Mouse (Mus musculus) thymus, adult 2 months (tissue): ENCODE measurements at regions not wholly inside any gene's neighbourhood (a gene's known extent, or its start where the extent isn't known, plus 50 kb on each side); places are given as distances from the start of the nearest gene placed in this dataset.

Experiments used
- CTCF ChIP-seq: fragments of 200-500 bp; IDR thresholded peaks from 2 replicates; pipeline ENCODE4 v1.5.1; 2012; ENCODE audit warnings: mild to moderate bottlenecking, control low read depth, low read length, moderate library complexity, borderline replicate concordance; ENCODE audit not compliant: control insufficient read depth, poor library complexity, insufficient read depth; ENCODE audit errors: extremely low read depth
- POLR2A ChIP-seq: fragments of 200-500 bp; IDR thresholded peaks from 2 replicates; pipeline ENCODE4 v1.6.1; 2012; ENCODE audit warnings: mild to moderate bottlenecking, low read length, control low read depth, moderate library complexity; ENCODE audit not compliant: control insufficient read depth, poor library complexity, insufficient read depth; ENCODE audit errors: extremely low read depth

DNA sequence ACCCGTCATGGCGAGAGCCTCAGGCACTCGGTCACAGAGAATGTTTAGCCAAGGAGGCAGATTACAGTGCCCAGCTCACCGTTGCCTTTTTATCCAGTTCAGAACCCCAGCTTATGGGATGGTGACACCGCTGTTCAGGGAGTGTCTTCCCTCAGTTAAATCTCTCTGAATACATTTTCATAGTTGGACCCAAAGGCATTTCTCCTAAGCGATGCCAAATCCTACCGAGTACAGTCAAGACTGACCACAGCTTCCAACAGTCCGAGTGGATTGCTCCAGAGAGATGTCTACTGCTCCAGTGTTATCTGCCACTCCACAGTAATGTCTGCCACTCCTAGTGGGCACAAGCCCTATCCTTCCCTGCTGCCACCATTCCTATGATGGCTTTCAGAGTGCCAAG is 93.0 kb downstream of the Ets2 start:
- TF ChIP-seq CTCF (no peak), POLR2A (no peak)
